Mouse (Mus musculus): ENCODE data around the gene Ruvbl1.

DNA sequence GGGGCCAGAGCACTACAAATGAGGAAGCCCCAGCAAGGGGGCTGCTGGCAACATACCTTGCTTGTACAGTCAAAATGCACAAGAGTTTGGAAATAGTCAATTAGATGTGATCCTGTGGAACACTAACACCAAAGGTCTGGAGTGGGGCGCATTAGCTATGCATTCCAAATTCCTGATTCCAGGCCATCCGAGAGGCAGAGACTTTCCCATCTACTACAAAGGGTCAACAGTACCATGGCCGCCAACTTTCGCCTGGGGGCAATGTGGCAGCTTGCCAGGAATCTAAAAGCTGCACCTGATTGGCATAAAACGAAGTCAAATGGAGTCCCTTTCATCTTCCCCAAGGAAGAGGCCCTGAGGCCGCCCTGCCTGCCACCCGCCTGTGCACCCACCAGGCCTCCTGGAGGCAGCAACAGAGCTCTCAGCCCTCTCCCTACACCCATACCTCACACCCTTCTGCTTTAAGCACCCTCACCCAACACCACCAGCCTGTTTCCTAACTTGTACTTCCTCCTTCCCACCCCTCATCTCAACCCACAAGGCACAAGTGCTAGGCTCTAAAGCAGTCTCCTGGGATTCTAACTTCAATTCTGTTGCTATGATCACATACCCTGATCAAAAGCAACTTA is 49.0 kb upstream of the Ruvbl1 start:
- no peak for TF ChIP-seq CTCF (IDR thresholded peaks at IDR 0.05; ENCODE audit: low read depth)
- TF ChIP-seq EP300 (optimal IDR thresholded peaks at IDR 0.05) = no peak
